Mouse (Mus musculus) spleen, adult 2 months (tissue): ENCODE data around the gene Irgm1.

Experiments
- CTCF ChIP-seq: fragments of 200-500 bp; IDR thresholded peaks from 2 replicates; pipeline ENCODE4 v1.5.1; 2011; ENCODE audit warnings: mild to moderate bottlenecking, inconsistent platforms; ENCODE audit not compliant: insufficient read depth, insufficient read length, insufficient replicate concordance; ENCODE audit errors: extremely low read depth
- POLR2A ChIP-seq: fragments of 200-500 bp; IDR thresholded peaks from 2 replicates; pipeline ENCODE4 v1.6.1; 2011; ENCODE audit warnings: low read depth, low read length, inconsistent platforms

GRCm38 (mm10) chr11:48873591-48874290, 2.3 kb upstream of the Irgm1 start:
- TF ChIP-seq CTCF, result no peak
- no peak for TF ChIP-seq POLR2A
